Mouse (Mus musculus): ENCODE data around the gene Dtx2.

- no peak for TF ChIP-seq CTCF (IDR thresholded peaks at IDR 0.05; ENCODE audit: low read depth)
- no peak for TF ChIP-seq EP300 (optimal IDR thresholded peaks at IDR 0.05)
These were observed 1.1 kb upstream of the Dtx2 start for GRCm38 (mm10) chr5:135993381-135993965.

Measured in stomach, postnatal 0 days (tissue).